Mouse (Mus musculus): Measurements from ENCODE around the gene Gjb1. TPM values are rescaled to one million over a fixed set of nuclear protein-coding genes. Genes with fewer than 3 reads are reported as not detected.

Gene Gjb1
- polyA plus RNA-seq, 1 experiment from 2014 or later = 1.9 TPM

GRCm38 (mm10) chrX:101370573-101370972, 5.6 kb upstream of the Gjb1 start:
- WGBS = 78% methylated on average over 3 of the region's 3 CpGs
- H3K4me3 ChIP-seq = no peak overlapping the region
- H3K9ac ChIP-seq = no peak overlapping the region
- H3K27ac ChIP-seq (replicated peaks) = no peak overlapping the region
- no peaks in the 10 kb centered on the region for H3K9me3 ChIP-seq
- H3K36me3 ChIP-seq = no peaks in the 10 kb centered on the region
- no peaks in the 10 kb centered on the region for H3K4me1 ChIP-seq (replicated peaks)
- no peak overlapping the region for H3K4me2 ChIP-seq
- no peak for ATAC-seq (ENCODE audit: low FRiP score, low read depth)
- H3K27me3 ChIP-seq = no peaks in the 10 kb centered on the region

DNA sequence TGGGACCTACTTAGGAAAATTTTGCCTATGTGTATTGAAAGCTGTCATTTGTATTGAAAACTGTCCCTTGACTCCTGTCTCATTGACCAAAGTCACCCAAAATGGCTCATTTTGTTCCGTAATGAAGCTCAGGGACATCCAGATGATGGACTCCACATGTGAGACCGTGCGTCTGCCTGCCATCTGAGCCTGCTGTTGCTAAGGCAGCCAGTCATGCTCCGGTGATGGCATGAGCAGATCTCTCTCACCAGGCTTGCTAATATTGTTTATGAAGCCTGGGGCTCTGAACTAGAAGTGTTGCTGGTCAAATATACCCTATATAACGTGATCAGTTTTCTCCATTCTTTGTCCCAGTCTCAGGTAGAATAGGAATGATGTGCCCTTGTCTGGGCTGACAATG, 3.2 kb upstream of the Gjb1 start:
- no peak overlapping the region for H3K9ac ChIP-seq
- no peaks in the 10 kb centered on the region for H3K9me3 ChIP-seq
- no peak for ATAC-seq (ENCODE audit: low FRiP score, low read depth)
- no peak overlapping the region for H3K4me2 ChIP-seq
- WGBS = 56% methylated on average over 5 of the region's 5 CpGs
- no peaks in the 10 kb centered on the region for H3K36me3 ChIP-seq
- H3K27me3 ChIP-seq = no peaks in the 10 kb centered on the region
- no peaks in the 10 kb centered on the region for H3K4me1 ChIP-seq (replicated peaks)
- H3K27ac ChIP-seq (replicated peaks) = no peak overlapping the region
- no peak overlapping the region for H3K4me3 ChIP-seq

DNA sequence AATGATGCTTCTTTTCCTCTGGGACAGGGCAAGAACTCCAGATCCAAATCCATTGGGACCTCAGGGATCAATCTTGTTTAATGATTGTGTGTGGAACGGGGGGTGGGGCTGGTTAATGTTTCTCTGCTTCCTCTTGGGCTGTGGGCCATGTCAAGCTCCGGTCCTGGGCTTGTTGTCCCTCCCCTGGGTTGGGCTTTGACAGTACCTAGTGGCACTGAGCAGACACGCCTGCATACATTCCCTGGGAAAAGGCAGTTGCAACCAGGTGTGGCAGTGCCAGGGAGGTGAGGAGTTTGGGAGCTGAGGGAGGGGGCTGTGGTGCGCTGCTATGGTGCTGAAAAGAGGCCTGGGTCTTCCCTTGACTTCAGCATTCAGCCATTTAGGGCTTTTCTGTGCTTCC, 898 bp downstream of the Gjb1 start:
- Histone ChIP-seq H3K27me3 (no peaks in the 10 kb centered on the region), H3K9me3 (no peaks in the 10 kb centered on the region), H3K4me1 (replicated peaks) (no peaks in the 10 kb centered on the region), H3K4me3 (no peak overlapping the region), H3K27ac (replicated peaks) (no peak overlapping the region), H3K36me3 (no peaks in the 10 kb centered on the region), H3K9ac (no peak overlapping the region), H3K4me2 (no peak overlapping the region)
- 62% methylated on average over 4 of the region's 4 CpGs for WGBS
- ATAC-seq (ENCODE audit: low FRiP score, low read depth) = no peak

DNA sequence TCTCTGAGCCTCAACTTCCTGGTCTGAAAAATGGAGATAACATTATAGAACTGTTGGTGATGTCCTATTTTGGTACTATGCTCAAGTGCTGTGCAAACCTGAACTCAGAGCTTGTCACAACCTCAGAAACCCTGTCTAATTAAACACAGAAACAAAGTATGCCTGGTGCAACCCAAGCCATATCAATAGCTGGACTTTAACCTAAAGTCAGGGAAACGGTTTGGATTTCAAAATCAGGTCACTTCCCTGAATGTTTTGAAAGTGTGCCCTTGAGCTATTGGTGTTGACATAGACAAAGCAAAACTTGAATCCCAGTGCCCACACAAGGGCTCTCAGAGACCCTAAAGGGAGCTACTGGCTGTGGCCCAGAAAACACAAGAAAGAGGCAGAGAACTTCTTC, 3.6 kb downstream of the Gjb1 start:
- ATAC-seq (ENCODE audit: low FRiP score, low read depth) = no peak
- H3K4me3 ChIP-seq = no peak overlapping the region
- H3K27me3 ChIP-seq = peaks cover 7% of the 10 kb centered on the region; the same call in 1 of the 2 replicates
- H3K27ac ChIP-seq (replicated peaks) = no peak overlapping the region
- no peak overlapping the region for H3K4me2 ChIP-seq
- 80% methylated on average over 1 of the region's 1 CpGs for WGBS
- no peaks in the 10 kb centered on the region for H3K36me3 ChIP-seq
- H3K9me3 ChIP-seq = no peaks in the 10 kb centered on the region
- H3K9ac ChIP-seq = no peak overlapping the region
- H3K4me1 ChIP-seq (replicated peaks) = no peaks in the 10 kb centered on the region

- H3K27ac ChIP-seq (replicated peaks) = no peak overlapping the region
- H3K4me3 ChIP-seq = no peak overlapping the region
- H3K9me3 ChIP-seq = no peaks in the 10 kb centered on the region
- whole genome bisulfite sequencing = 27% methylated on average over 18 of the region's 18 CpGs
- H3K9ac ChIP-seq = no peak overlapping the region
- 0 out of 2 replicates have a peak overlapping the region, but pooled peaks have one; percentile 55 for H3K4me2 ChIP-seq
- peaks cover 7% of the 10 kb centered on the region; the same call in 1 of the 2 replicates for H3K27me3 ChIP-seq
- no peaks in the 10 kb centered on the region for H3K36me3 ChIP-seq
- H3K4me1 ChIP-seq (replicated peaks) = no peaks in the 10 kb centered on the region
- ATAC-seq (ENCODE audit: low FRiP score, low read depth) = 0 out of 2 replicates have a peak, but pooled peaks have one; percentile 9
These were observed 7.3 kb downstream of the Gjb1 start for GRCm38 (mm10) chrX:101383455-101383854.

DNA sequence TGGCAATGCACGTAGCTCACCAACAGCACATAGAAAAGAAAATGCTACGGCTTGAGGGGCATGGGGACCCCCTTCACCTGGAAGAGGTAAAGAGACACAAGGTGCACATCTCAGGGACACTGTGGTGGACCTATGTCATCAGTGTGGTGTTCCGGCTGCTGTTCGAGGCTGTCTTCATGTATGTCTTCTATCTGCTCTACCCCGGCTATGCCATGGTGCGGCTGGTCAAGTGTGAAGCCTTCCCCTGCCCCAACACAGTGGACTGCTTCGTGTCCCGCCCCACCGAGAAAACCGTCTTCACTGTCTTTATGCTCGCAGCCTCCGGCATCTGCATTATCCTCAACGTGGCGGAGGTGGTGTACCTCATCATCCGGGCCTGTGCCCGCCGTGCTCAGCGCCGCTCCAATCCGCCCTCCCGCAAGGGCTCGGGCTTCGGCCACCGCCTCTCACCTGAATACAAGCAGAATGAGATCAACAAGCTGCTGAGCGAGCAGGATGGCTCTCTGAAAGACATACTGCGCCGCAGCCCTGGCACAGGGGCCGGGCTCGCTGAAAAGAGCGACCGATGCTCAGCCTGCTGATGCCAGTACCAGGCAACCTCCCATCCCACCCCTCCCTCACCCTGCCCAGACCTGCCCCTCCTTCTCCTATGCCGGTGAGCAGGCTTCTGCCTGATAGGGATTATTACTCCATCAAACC, 8.4 kb downstream of the Gjb1 start:
- H3K4me1 ChIP-seq (replicated peaks) = no peaks in the 10 kb centered on the region
- H3K36me3 ChIP-seq = no peaks in the 10 kb centered on the region
- H3K4me3 ChIP-seq = peak overlapping the region; percentile 34
- peak; percentile 77 for ATAC-seq (ENCODE audit: low FRiP score, low read depth)
- peaks cover 7% of the 10 kb centered on the region; the same call in 1 of the 2 replicates for H3K27me3 ChIP-seq
- no peaks in the 10 kb centered on the region for H3K9me3 ChIP-seq
- H3K27ac ChIP-seq (replicated peaks) = peak overlapping the region; percentile 34; the same call in 1 of the 2 replicates
- peak overlapping the region; percentile 55 for H3K4me2 ChIP-seq
- peak overlapping the region; percentile 37; the same call in 1 of the 2 replicates for H3K9ac ChIP-seq
- 22% methylated on average over 32 of the region's 32 CpGs for WGBS

DNA sequence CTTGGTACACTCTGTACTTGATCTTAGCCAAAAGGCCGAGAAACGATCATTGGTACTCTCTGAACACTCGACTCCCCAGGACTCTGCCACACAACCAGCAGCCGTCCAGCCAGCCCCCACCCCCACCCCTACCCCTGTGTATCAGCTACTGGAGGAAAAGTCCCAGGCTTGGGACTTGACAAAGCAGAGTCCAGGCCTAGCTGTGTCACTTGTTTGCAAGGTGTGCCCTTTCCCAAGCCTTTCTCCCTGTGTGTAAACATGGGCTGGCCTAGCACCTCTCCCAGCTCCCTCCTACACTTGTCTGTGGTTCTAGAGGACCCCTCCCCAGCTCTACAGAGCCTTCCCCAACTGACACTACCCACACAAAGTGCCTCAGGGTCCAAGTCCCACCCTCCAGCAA, 10.0 kb downstream of the Gjb1 start:
- Histone ChIP-seq H3K9me3 (no peaks in the 10 kb centered on the region), H3K4me3 (no peak overlapping the region), H3K27me3 (peaks cover 7% of the 10 kb centered on the region; the same call in 1 of the 2 replicates), H3K36me3 (no peaks in the 10 kb centered on the region), H3K27ac (replicated peaks) (no peak overlapping the region), H3K9ac (no peak overlapping the region), H3K4me1 (replicated peaks) (no peaks in the 10 kb centered on the region), H3K4me2 (no peak overlapping the region)
- 22% methylated on average over 4 of the region's 4 CpGs for WGBS
- ATAC-seq (ENCODE audit: low FRiP score, low read depth) = no peak

DNA sequence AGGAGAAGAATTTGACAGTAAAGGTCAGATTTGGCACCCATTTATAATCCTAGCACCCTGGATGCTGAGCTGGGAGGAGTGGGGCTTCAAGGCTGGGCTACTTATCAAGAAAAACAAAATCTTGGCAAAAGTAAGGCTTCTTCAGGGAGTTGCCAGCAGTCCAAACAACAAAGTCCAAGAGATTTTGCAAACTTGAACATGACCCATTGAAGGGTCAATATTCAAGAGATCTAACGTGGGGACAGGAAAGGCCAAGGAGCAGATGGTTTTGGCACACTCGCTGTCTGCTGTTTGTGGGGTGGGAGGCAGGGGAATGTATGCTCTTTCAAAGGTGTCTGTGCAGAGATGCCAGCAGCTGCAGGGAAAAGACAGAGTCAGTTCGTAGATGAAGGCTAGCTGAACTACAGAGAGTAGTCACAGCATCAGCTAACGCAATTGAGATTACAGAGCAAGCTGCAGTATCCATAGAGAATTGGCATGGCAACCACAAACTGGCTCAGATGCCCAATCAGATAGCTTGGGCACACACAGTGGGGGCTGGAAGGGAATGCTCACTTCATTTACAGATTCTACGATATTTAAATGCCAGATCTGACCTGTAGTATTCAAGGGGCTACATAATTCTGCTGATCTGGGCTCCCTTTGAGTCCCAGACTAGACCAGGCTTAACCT, 12.8 kb downstream of the Gjb1 start:
- Histone ChIP-seq H3K27me3 (0 out of 2 replicates have a peak, but pooled peaks cover 2% of the 10 kb centered on the region), H3K4me1 (replicated peaks) (no peaks in the 10 kb centered on the region), H3K9ac (no peak overlapping the region), H3K4me2 (no peak overlapping the region), H3K9me3 (no peaks in the 10 kb centered on the region), H3K4me3 (no peak overlapping the region), H3K36me3 (no peaks in the 10 kb centered on the region), H3K27ac (replicated peaks) (no peak overlapping the region)
- no peak for ATAC-seq (ENCODE audit: low FRiP score, low read depth)
- 49% methylated on average over 5 of the region's 5 CpGs for WGBS

- WGBS = 62% methylated on average over 2 of the region's 2 CpGs
- no peak for ATAC-seq (ENCODE audit: low FRiP score, low read depth)
- H3K4me1 ChIP-seq (replicated peaks) = no peaks in the 10 kb centered on the region
- no peak overlapping the region for H3K27ac ChIP-seq (replicated peaks)
- no peak overlapping the region for H3K4me3 ChIP-seq
- H3K9ac ChIP-seq = no peak overlapping the region
- no peaks in the 10 kb centered on the region for H3K9me3 ChIP-seq
- 0 out of 2 replicates have a peak, but pooled peaks cover 12% of the 10 kb centered on the region for H3K27me3 ChIP-seq
- no peak overlapping the region for H3K4me2 ChIP-seq
- no peaks in the 10 kb centered on the region for H3K36me3 ChIP-seq
These were observed 18.2 kb downstream of the Gjb1 start for GRCm38 (mm10) chrX:101394341-101394740.

GRCm38 (mm10) chrX:101396459-101396858, 20.3 kb downstream of the Gjb1 start:
- Histone ChIP-seq H3K36me3 (no peaks in the 10 kb centered on the region), H3K4me2 (no peak overlapping the region), H3K4me3 (no peak overlapping the region), H3K9ac (no peak overlapping the region), H3K9me3 (no peaks in the 10 kb centered on the region), H3K4me1 (replicated peaks) (no peaks in the 10 kb centered on the region), H3K27ac (replicated peaks) (no peak overlapping the region), H3K27me3 (0 out of 2 replicates have a peak, but pooled peaks cover 12% of the 10 kb centered on the region)
- WGBS = 20% methylated on average over 11 of the region's 11 CpGs
- ATAC-seq (ENCODE audit: low FRiP score, low read depth) = no peak

- no peak; the same call in 1 of the 2 replicates for ATAC-seq (ENCODE audit: low FRiP score, low read depth)
- no peaks in the 10 kb centered on the region for H3K9me3 ChIP-seq
- H3K27me3 ChIP-seq = no peaks in the 10 kb centered on the region
- peak overlapping the region; percentile 89 for H3K27ac ChIP-seq (replicated peaks)
- 20% methylated on average over 35 of the region's 36 CpGs for whole genome bisulfite sequencing
- H3K4me3 ChIP-seq = peak overlapping the region; percentile 60
- no peaks in the 10 kb centered on the region for H3K36me3 ChIP-seq
- H3K9ac ChIP-seq = peak overlapping the region; percentile 60
- peaks cover 24% of the 10 kb centered on the region for H3K4me1 ChIP-seq (replicated peaks)
- H3K4me2 ChIP-seq = peak overlapping the region; percentile 66
These were observed 43.0 kb downstream of the Gjb1 start for GRCm38 (mm10) chrX:101418946-101419724.
